Mouse (Mus musculus) embryonic facial prominence, embryonic 15.5 days (tissue): ENCODE results near the gene Notch3. TPM values are rescaled to one million over a fixed set of nuclear protein-coding genes. Genes with fewer than 3 reads are reported as not detected.
"Not testable (repeated sequence)": the region's sequence is repeated elsewhere in the genome, so short reads cannot be mapped to it uniquely, and the experiment has no call there.

Experiments used
- ATAC-seq: fragments of 200-750 bp; cut with Nextera tagmentation; 2 replicates; pipeline ENCODE4 v1.8.0; 2017; ENCODE audit warnings: low read depth, moderate TSS enrichment; ENCODE audit not compliant: insufficient number of reproducible peaks, low FRiP score, low TSS enrichment
- H3K27ac ChIP-seq: fragments of 300-500 bp; sonication (generic); replicated peaks from 2 replicates; pipeline ENCODE4 v1.5.1; 2015; ENCODE audit warnings: mild to moderate bottlenecking, inconsistent platforms
- H3K27me3 ChIP-seq: fragments of 300-500 bp; sonication (generic); 2 replicates; pipeline ENCODE4 v1.6.1; 2015; ENCODE audit warnings: inconsistent platforms
- H3K36me3 ChIP-seq: fragments of 300-500 bp; sonication (generic); 2 replicates; pipeline ENCODE4 v1.6.1; 2015; ENCODE audit warnings: mild to moderate bottlenecking, inconsistent platforms
- H3K4me1 ChIP-seq: fragments of 300-500 bp; sonication (generic); 2 replicates; pipeline ENCODE4 v1.6.1; 2015; ENCODE audit warnings: inconsistent platforms
- H3K4me2 ChIP-seq: fragments of 300-500 bp; sonication (generic); replicated peaks from 2 replicates; pipeline ENCODE4 v1.6.1; 2015; ENCODE audit warnings: mild to moderate bottlenecking, inconsistent platforms
- H3K4me3 ChIP-seq: fragments of 300-500 bp; sonication (generic); replicated peaks from 2 replicates; pipeline ENCODE4 v1.5.1; 2015; ENCODE audit warnings: mild to moderate bottlenecking, inconsistent platforms
- H3K9ac ChIP-seq: fragments of 300-500 bp; sonication (generic); 2 replicates; pipeline ENCODE4 v1.6.1; 2015; ENCODE audit warnings: inconsistent platforms
- H3K9me3 ChIP-seq: fragments of 300-500 bp; sonication (generic); replicated peaks from 2 replicates; pipeline ENCODE4 v1.6.1; 2016; ENCODE audit warnings: inconsistent platforms
- WGBS: fragments of 180-500 bp; shearing (Covaris S2); methylation state at CpG from one replicate; pipeline ENCODE4 v1.1.7; 2015; 5-methylcytosine and 5-hydroxymethylcytosine counted together
- polyA plus RNA-seq: library from polyadenylated mRNA; unstranded; fragments of >200 nt; fragmentation: Nextera tagmentation; extraction: Ambion mirVana; gene quantifications from 2 replicates; pipeline ENCODE4 v1.2.1, GENCODE M21; 2015

The Notch3 gene
- polyA plus RNA-seq, 1 experiment from 2014 or later: 18.3 TPM

- Histone ChIP-seq H3K9me3 (no peaks in the 10 kb centered on the region), H3K4me1 (no peaks in the 10 kb centered on the region), H3K27me3 (no peaks in the 10 kb centered on the region), H3K36me3 (peaks cover 76% of the 10 kb centered on the region), H3K4me2 (no peak overlapping the region), H3K27ac (no peak overlapping the region), H3K4me3 (no peak overlapping the region), H3K9ac (no peak overlapping the region)
- no peak for ATAC-seq
- WGBS: 97% methylated on average over 11 of the region's 11 CpGs
Observed at GRCm38 (mm10) chr17:32132087-32132486, 34.6 kb downstream of the Notch3 start.

- no peak for ATAC-seq
- no peak overlapping the region for H3K9ac ChIP-seq
- H3K36me3 ChIP-seq: peaks cover 76% of the 10 kb centered on the region
- H3K27me3 ChIP-seq: no peaks in the 10 kb centered on the region
- H3K9me3 ChIP-seq: no peaks in the 10 kb centered on the region
- H3K27ac ChIP-seq: no peak overlapping the region
- no peaks in the 10 kb centered on the region for H3K4me1 ChIP-seq
- WGBS: 90% methylated on average over 9 of the region's 9 CpGs
- H3K4me2 ChIP-seq: no peak overlapping the region
- H3K4me3 ChIP-seq: no peak overlapping the region
Observed at GRCm38 (mm10) chr17:32130506-32130905, 36.1 kb downstream of the Notch3 start.

- Histone ChIP-seq H3K36me3 (peaks cover 71% of the 10 kb centered on the region), H3K4me3 (no peak overlapping the region), H3K4me1 (no peaks in the 10 kb centered on the region), H3K27me3 (no peaks in the 10 kb centered on the region), H3K27ac (no peak overlapping the region), H3K4me2 (no peak overlapping the region), H3K9ac (no peak overlapping the region), H3K9me3 (no peaks in the 10 kb centered on the region)
- no peak for ATAC-seq
- WGBS: 93% methylated on average over 2 of the region's 2 CpGs
Observed at GRCm38 (mm10) chr17:32127195-32127594, 39.5 kb downstream of the Notch3 start.

- 85% methylated on average over 3 of the region's 3 CpGs for WGBS
Observed at GRCm38 (mm10) chr17:32125407-32125806, 41.2 kb downstream of the Notch3 start.

GRCm38 (mm10) chr17:32123545-32123944 lies 43.1 kb downstream of the Notch3 start:
- Histone ChIP-seq H3K9ac (no peak overlapping the region), H3K27ac (no peak overlapping the region), H3K4me3 (no peak overlapping the region), H3K9me3 (no peaks in the 10 kb centered on the region), H3K4me2 (no peak overlapping the region), H3K4me1 (peaks cover 4% of the 10 kb centered on the region), H3K27me3 (no peaks in the 10 kb centered on the region), H3K36me3 (peaks cover 42% of the 10 kb centered on the region)
- WGBS: 85% methylated on average over 4 of the region's 4 CpGs
- no peak for ATAC-seq

More at GRCm38 (mm10) chr17:32125407-32125806, 41.2 kb downstream of the Notch3 start:
- Histone ChIP-seq H3K27ac (no peak overlapping the region), H3K4me1 (peaks cover 4% of the 10 kb centered on the region; the same call in 1 of the 2 replicates), H3K9me3 (no peaks in the 10 kb centered on the region), H3K36me3 (peaks cover 58% of the 10 kb centered on the region), H3K4me2 (no peak overlapping the region), H3K27me3 (no peaks in the 10 kb centered on the region), H3K9ac (no peak overlapping the region), H3K4me3 (no peak overlapping the region)
- ATAC-seq: no peak

- no peaks in the 10 kb centered on the region for H3K9me3 ChIP-seq
- H3K4me1 ChIP-seq: peaks cover 14% of the 10 kb centered on the region
- peaks cover 38% of the 10 kb centered on the region for H3K36me3 ChIP-seq
- no peaks in the 10 kb centered on the region for H3K27me3 ChIP-seq
- no peak overlapping the region for H3K4me3 ChIP-seq
- 82% methylated on average over 14 of the region's 14 CpGs for WGBS
- H3K4me2 ChIP-seq: no peak overlapping the region
- ATAC-seq: no peak
- H3K27ac ChIP-seq: no peak overlapping the region
- H3K9ac ChIP-seq: no peak overlapping the region
Observed at GRCm38 (mm10) chr17:32122587-32122970, 44.1 kb downstream of the Notch3 start.

- no peak overlapping the region for H3K27ac ChIP-seq
- peaks cover 20% of the 10 kb centered on the region for H3K4me1 ChIP-seq
- no peaks in the 10 kb centered on the region for H3K27me3 ChIP-seq
- no peaks in the 10 kb centered on the region for H3K9me3 ChIP-seq
- no peak overlapping the region for H3K4me3 ChIP-seq
- 75% methylated on average over 19 of the region's 19 CpGs for WGBS
- H3K4me2 ChIP-seq: no peak overlapping the region
- H3K9ac ChIP-seq: no peak overlapping the region
- no peak for ATAC-seq
- H3K36me3 ChIP-seq: peaks cover 32% of the 10 kb centered on the region
Observed at GRCm38 (mm10) chr17:32121833-32122586, 44.6 kb downstream of the Notch3 start.

GRCm38 (mm10) chr17:32120771-32121532 lies 45.7 kb downstream of the Notch3 start:
- no peak for ATAC-seq
- H3K36me3 ChIP-seq: peaks cover 26% of the 10 kb centered on the region
- H3K4me2 ChIP-seq: no peak overlapping the region
- H3K4me3 ChIP-seq: no peak overlapping the region
- no peak overlapping the region for H3K9ac ChIP-seq
- H3K27ac ChIP-seq: no peak overlapping the region
- WGBS: 71% methylated on average over 9 of the region's 9 CpGs
- no peaks in the 10 kb centered on the region for H3K9me3 ChIP-seq
- peaks cover 20% of the 10 kb centered on the region for H3K4me1 ChIP-seq
- no peaks in the 10 kb centered on the region for H3K27me3 ChIP-seq

GRCm38 (mm10) chr17:32119196-32119595 lies 47.5 kb downstream of the Notch3 start:
- ATAC-seq: no peak
- Histone ChIP-seq H3K4me1 (peaks cover 23% of the 10 kb centered on the region), H3K9me3 (no peaks in the 10 kb centered on the region), H3K27me3 (peaks cover 3% of the 10 kb centered on the region; the same call in 1 of the 2 replicates), H3K4me2 (no peak overlapping the region), H3K4me3 (no peak overlapping the region), H3K27ac (no peak overlapping the region), H3K9ac (no peak overlapping the region), H3K36me3 (peaks cover 19% of the 10 kb centered on the region)
- 64% methylated on average over 16 of the region's 16 CpGs for WGBS

- no peak for ATAC-seq
- Histone ChIP-seq H3K36me3 (peaks cover 11% of the 10 kb centered on the region), H3K9me3 (no peaks in the 10 kb centered on the region), H3K27ac (no peak overlapping the region), H3K4me2 (peak overlapping the region; percentile 46), H3K4me3 (no peak overlapping the region), H3K9ac (no peak overlapping the region), H3K27me3 (peaks cover 9% of the 10 kb centered on the region), H3K4me1 (peaks cover 30% of the 10 kb centered on the region)
- WGBS: 16% methylated on average over 3 of the region's 3 CpGs
Observed at GRCm38 (mm10) chr17:32118484-32118883, 48.2 kb downstream of the Notch3 start.

GRCm38 (mm10) chr17:32117872-32118421 lies 48.7 kb downstream of the Notch3 start:
- ATAC-seq: peak; percentile 6

More at GRCm38 (mm10) chr17:32117872-32118421, 48.7 kb downstream of the Notch3 start:
- peaks cover 10% of the 10 kb centered on the region for H3K36me3 ChIP-seq
- peak overlapping the region; percentile 46 for H3K4me2 ChIP-seq
- WGBS: under 1% methylated on average over 13 of the region's 13 CpGs
- 0 out of 2 replicates have a peak overlapping the region, but pooled peaks have one; percentile 6 for H3K4me3 ChIP-seq
- H3K27ac ChIP-seq, H3K9ac ChIP-seq, H3K27me3 ChIP-seq, H3K9me3 ChIP-seq: not testable (repeated sequence)
- peaks cover 35% of the 10 kb centered on the region for H3K4me1 ChIP-seq
